Mouse (Mus musculus) ovary, adult 18-20 months (tissue): ENCODE data around the gene Hmcn1.
A peak's percentile ranks its signal among the peaks of the same experiment; 100 is the strongest.

Source experiments
- DNase-seq: peaks from one replicate; pipeline ENCODE4 v3.0.0; 2022; ENCODE audit warnings: low spot score, mixed read lengths

The Hmcn1 gene

DNA sequence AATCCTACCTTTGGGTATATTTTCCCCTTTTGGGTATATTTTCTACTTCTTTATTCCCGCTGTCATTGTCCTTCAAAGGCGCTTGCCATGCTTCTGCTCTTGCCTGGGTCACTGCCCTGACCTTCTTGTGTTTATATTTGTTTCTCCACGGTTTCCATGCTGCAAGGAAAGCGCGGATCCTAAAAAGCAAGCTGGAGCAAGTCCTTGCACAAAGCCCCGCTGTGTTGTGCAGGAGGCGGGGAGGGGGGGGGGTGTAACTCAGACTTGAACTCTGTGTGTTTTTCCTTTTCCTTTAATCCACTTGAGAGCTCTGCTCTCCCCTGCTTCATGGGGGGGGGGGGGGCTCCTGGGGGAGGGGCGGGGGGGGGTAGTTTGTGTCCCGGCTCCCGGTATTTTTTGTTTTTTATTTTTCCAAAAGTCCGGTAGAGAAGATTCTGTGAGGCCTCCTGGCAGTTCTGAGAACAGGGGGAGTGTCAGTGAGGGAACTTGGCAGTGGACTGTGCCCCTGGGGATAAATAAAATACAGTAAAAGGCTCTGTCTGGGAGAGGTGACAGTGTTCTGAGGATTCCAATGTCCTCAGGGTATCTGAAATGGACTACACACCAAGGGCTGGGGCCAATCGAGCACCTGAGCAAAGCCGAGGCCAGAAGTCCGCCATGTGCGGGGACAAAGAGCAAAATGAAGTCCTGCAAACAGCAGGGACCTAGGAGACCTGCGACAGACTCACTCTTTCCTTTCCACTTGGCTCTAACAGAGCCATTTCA lies 457.3 kb downstream of the Hmcn1 start:
- DNase-seq, result peak; percentile 6

GRCm38 (mm10) chr1:150534587-150534986 lies 458.6 kb downstream of the Hmcn1 start:
- no peak for DNase-seq

DNA sequence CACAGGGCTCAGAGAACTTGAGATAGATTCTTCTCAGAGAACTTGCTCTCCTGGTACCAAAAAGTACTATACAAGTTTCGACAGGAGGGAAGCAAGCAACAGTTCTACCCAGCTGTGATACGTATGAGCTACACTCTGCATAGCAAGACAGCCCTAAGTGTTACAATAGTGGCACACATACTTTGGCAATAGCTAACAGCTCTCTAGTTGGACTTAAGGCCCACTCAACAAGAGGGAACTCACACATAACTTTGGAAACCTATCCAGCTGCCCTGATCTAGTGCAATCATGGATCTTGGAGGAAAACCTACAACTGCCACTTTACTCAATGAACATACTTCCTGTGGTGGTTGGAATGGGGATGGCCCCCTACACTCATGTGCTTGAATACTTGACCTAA lies 480.2 kb downstream of the Hmcn1 start:
- DNase-seq, result no peak
